Mouse (Mus musculus) liver, adult 2 months (tissue): ENCODE data around the gene Cep112.

Source experiments
- CTCF ChIP-seq: fragments of 200-500 bp; IDR thresholded peaks from 2 replicates; pipeline ENCODE4 v1.5.1; 2011; ENCODE audit warnings: low read depth, low read length, control low read depth
- POLR2A ChIP-seq: fragments of 200-500 bp; IDR thresholded peaks from 2 replicates; pipeline ENCODE4 v1.6.1; 2011; ENCODE audit warnings: low read length, control low read depth; ENCODE audit not compliant: insufficient read depth; ENCODE audit errors: extremely low read depth

- no peak for TF ChIP-seq CTCF
- no peak for TF ChIP-seq POLR2A
These were observed 181.0 kb downstream of the Cep112 start for GRCm38 (mm10) chr11:108606036-108606435.
